Mouse (Mus musculus) brain, adult 2 months (tissue): ENCODE measurements around the gene Ift57.

Source experiments
- DNase-seq: peaks from one replicate; pipeline ENCODE4 v3.0.0; 2011; ENCODE audit warnings: low read depth, low spot score

Ift57 gene

DNA sequence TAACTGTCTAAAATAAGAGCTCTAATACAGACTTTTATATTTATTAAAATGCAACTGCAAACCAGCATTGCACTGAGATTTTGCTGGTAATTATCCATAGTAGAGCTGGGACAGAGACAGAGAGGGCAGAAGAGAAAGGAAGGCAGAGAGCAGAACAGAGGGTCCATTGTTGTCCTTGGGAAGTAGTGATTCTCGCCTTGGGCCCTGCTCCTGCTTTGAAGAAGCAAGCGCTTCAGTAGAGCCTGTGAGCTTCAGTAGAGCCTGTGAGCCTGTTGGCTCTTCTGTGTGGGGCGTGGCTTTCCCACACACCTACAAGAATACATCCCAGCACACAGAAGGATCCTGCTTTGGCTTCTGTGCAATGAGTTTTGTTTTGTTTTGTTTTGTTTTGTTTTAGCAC lies 54.3 kb downstream of the Ift57 start:
- peak; percentile 61 for DNase-seq

DNA sequence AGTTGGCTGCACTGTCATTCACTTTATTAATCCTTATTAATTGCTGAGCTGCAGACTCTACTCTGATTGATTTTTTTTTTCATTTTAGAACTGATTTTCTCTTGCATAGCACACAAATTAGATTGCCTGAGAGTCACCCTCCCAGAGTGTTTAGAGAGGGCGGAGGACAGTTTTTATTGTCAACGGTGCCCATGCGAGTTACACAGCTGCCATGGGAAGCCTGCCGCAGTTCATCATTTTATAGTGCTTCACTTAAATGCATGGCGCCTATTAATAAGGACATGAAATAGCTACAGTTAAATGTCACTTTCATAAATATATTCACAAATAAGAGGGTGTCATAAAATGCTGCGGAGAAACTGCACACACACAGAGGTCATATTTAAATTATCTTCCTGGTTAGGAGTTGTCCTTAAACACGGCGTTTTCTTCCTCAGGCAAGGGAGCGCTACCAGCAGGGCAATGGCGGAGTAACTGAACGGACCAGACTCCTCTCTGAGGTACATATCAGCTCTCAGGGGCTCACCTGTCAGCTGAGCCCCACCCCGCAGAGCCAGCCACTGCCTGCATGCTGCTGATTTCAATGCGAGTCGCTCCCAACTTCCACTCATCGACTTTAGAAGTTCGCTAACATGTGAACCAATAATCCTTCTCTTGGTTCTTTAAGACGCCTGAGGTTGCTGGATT lies 61.6 kb downstream of the Ift57 start:
- no peak for DNase-seq

DNA sequence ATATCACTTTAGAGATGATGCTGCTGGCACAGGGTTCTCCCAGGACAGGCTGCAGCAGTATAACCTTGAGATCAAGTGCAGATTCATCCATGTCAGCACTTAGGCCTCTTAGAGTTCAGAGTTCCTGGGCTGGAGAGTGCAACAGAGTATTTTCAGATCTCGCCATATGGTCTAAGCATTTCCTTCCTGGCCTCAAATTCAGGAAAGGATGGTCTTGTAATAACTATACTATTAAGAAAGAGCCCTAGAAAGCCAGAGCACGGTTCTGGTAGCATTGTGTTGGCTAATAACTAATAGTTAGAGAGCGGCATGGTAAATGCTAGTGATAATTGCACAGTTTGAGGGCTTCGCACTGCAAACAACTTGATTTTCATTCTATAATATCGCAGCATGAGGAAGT lies 62.9 kb downstream of the Ift57 start:
- DNase-seq: no peak

DNA sequence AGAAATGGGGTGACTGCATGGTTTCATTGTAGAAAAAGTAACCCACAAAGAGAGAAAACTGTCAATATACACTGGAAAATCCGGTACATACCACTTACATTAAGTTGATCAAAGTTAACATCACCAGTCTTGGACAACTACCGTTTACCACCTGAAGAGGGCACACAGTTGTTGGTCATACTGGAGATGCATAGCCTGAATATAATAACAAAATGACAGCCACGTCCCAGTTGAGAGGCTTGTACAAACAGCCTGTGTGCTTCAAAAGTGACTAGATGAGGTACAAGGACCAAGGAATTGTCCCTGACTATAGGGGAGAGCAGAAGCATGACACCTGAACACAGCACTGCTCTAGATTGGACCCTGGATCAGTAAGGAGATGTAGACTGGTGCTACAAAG lies 67.3 kb downstream of the Ift57 start:
- DNase-seq: peak; percentile 46

DNA sequence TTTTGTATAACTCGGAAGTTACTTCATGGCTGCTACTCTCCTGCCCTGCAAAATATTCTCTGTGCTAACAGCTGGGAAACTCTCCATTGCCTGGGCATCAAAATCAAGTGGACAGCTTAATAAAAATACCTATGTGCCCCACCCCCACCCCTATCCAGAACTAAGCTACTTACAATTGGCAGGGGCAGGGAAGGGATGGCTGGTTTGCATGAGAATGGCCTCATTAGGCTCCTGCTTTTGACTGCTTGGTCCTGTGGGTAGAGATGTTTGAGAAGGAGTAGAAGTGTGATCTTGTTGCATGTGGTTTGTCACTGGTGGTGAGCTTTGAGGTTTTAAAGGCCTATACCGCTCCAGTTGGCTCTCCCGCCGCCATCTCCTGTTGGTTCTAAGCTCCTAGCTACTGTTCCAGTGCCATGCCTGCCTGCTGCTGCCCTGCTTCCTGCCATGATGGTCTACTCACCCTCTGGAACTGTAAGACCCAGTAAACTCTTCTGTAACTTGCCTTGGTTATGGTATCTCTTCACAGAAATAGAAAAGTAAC lies 69.5 kb downstream of the Ift57 start:
- no peak for DNase-seq

DNA sequence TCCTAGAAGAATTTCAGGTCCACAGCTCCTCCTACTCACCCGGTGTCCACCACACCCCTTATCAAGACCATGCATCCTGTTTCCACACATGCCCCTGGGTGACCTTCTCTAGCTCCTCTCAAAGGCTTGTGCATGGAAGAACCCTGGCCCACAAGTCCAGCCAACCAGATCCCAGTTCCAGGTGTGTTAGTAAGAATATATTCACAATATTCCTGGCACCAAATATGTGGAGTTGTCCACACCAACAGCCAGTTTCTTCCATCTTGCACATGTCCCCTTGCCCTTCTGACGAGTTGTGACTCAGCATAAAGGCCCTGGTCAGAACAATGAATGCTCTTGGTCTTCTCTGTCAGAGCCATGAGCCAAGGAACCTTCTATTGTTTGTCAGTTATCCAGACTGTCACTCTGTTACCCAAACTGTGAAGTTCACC lies 70.8 kb downstream of the Ift57 start:
- DNase-seq: no peak

DNA sequence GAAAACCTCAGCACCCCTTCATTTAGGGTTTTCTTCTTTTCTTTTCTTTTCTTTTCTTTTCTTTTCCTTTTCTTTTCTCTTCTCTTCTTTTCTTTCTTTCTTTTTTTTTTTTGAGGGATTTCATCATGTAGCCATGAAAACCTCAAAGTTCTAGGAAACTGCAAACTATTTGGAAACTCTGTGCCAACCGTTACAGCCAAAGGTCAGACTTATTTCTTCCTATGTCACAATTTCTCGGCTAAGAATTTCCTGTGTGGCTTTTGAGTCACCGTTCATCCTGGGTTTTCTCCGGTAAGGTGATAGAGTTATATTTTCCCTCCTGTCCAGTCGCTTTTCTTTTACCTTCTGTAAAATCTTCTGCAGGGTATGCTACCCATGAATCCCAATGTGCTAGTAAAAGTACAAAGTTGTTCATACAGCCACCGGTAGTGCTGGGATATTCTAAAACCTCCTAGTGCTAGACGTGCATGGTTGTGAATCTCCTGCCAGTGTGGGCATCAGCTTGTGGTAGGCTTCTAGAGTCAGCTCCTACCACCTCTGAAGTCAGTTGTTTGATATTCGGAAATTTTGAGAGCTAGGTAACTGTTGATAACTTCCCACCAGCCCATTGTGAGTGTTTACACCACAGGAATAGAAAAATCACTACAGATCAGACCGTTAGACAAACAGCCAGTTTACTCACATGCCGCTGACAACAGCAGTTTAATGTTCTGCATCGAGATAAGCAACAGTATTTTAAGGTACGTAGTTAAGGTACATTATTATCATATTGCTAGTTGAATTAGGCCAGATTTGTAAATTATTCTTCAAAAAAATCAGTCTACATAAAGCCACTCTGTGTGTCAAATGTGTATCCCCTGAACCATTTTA lies 71.5 kb downstream of the Ift57 start:
- no peak for DNase-seq

DNA sequence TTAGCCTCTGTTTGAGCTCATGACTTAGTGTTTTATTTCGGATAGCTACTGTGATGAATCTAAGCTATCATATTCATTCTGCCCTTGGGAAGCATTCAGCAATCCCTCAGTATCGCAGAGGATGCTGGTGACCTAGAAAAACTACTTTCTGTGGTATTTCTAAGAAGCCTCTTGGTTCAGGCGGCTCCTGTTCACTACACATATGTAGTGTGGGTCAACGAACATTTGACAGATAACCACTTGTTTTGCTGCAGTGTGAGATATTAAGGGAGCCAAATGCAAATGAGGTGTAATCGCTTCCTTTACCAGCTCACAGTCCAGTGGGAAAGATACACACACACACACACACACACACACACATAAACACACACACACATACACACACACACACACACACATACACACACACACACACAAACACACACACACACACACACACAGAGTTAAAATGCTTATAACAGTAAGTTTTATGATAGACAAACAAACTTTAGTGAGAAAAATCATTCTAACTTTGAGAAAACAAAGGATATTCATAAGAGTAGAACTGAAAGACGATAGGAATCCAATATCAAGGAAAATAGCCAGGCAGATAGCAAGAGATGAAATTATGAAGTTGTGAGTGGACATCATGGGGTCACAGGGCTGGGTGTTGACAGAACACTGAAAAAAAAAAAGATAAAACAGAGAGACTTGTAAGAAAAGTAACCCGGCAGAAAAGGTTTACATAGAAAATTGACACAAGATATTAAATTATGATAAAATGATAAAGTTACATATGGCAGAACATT lies 72.8 kb downstream of the Ift57 start:
- no peak for DNase-seq

DNA sequence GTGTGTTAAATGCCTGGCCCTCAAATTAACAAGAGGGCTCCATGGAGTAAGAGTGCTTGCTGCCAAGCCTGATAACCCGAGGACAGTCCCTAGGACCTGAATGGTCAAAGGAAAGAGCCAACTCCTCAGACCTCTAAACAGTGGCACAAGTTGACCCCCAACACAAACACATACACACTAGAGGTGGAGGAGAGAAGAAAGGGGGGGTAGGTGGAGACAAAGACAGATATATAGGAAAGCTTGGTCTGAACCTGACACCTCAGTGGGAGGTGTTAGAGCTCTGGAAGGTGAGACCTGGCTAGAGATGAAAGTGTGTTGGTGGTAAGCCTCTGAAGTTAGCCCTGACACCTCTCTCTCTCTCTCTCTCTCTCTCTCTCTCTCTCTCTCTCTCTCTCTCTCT lies 73.5 kb downstream of the Ift57 start:
- DNase-seq: no peak

DNA sequence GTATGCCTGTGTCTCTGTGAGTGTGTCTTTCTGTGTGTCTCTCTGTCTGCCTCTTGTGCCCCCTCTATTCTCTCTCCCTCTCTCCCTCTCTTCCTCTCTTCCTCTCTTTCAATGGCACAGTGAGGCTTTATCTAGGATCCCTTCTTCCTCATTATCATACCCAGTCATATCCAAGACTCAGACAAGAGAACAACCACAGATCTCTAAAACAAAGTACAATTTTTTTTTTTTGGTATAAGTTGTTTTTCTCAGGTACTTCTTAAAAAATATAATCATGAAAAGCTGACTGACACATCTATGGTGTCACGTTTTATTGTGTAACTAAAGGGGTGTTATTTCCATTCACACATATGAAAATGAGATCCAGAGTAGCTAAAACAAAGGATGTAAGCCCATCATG lies 74.0 kb downstream of the Ift57 start:
- DNase-seq: no peak

DNA sequence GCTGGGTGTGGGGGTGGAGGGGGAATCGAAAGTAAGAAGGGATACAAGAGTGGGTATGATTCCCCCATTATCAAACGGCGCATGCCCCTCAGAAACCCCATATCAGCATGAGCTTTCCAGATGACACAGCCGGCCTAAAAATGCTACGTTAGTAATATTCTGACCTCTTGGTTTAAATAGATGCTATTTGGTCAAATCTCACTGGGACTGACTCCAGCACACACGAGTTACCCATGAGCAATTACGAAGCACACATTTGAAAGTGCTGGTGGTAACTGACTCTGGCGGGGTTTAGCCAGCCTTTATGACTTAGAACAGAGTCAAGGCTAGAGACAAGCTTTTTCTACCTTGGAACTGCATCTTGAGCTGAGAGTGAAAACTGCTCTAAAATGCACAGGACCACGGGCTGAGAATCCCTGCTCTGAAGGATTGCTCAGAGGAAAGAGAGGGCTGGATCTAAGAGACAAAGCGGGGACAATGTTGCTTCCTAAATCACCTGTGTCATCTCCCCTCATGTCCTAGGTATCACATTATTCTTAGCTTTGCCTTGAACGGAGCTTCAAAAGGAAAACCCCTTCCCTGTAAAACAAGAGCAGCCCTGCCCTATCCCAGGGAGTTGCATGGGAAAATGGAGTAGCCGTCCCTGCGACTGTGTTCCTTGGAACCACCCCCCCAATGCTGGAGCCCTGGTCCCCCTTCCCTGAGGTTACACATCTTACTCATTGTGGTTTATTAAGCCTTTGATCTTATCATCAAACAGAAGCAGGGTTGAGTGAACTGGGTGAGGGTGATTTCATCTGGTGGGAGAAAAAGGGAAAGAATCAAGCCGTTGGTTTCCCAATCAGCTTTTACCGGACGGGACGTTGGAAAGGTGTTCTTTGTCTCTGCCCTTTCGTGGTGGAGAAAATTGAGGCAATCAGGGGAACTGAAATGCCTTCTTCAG lies 75.3 kb downstream of the Ift57 start:
- no peak for DNase-seq

DNA sequence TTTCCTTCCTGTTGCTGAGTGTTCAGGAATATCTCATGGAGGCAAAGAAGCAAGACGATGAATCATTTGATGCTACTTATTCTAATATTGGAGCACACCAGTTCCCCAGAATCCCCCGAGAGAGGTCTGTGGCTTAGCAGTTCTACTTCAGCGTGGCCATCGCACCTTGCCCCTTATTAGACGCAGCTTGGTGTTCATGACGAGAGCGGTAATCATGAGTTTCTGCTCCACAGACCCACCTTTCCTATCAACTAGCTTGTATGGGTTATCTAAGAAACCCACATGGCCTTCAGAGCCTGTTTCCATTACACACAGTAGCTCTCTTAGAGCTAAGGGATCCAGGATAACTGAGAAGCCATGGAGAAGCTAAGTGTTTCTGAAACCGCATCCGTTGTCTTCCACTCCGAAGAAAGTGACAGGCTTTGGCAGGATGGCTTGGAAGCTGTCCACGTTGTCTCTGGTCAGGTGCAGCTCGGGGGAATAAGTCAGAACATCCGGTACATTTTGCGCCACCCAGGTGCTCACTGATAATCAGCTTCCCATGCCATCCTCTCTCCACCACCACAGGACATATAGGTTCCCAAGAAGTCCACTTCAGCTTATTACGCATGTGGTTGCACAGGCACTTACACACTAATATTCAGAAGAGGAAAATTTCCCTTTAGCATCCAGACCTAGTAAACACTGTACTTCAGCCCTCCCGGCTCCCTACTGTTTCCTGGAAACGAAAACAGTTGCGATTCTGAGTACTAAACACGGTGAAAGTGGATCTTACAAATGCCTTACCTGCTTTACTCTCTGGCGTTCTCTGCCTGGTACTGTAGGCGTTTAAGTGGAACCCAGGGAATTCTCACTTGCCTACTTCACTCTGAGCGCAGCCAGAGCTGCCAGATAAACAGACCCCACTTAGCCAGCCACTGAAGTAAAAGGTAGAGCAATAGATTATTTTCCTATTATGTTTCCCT lies 76.3 kb downstream of the Ift57 start:
- DNase-seq: peak; percentile 58

DNA sequence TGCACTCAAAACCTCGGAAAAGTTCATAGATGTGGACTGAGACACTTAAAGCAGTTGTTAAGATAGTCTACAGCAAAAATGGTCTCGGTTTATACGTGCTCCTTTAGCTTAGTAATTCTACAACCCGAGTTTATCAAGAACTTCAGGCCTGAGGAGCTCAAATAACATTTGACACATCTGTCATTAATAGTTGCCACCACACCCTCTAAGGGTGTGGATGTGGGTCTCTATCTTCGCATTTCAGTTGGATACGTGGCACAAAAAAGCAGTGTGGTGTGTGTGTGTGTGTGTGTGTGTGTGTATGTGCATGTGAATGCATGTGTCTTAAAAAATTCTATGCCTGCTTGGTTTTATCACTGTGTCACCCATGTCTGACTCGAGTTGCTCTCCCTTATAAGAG lies 77.9 kb downstream of the Ift57 start:
- no peak for DNase-seq

DNA sequence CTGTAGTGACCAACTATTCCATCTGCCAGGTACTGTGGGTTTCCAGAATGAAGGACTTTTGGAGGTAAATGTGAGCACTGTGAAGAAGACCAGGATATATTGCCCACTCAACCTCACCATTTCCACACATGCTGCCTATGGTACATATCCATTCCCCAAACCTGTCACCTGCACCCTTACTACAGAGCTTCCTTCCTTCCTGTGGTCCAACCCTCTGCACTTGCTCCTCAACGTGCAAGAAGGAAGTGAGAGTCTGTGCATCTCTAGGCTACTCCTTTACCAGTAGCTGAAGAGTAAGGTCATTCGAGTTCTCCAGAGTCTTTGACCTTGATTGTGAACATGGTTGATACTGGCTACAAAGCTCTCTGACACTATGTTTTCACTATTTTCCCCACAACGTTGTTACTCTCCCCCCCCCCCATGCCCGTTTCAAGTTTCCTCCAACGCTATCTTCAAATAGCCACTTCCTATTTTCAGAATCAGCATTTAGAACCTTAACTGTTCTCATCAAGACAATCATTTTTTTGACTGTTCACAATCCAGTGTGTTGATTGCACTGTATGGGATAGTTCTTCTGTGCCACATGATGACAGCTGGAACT lies 82.6 kb downstream of the Ift57 start:
- no peak for DNase-seq

DNA sequence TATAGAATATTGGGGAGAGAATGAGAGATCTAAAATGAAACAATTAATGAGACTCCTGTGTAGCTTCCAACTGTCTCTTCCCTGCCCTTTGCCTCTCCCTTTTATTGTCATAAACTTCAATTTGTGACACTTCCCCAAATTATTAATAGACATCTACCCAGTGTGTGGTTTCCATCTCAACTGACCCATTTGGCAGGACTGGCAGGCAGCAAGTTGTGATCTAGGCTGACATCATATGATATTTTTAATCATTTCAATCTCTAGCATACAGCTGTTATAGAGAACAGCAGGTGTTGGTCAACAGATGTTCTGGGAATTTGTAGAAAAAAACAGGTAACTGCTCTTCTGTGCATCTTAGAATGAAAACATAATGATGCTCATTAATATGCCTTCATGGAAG lies 84.3 kb downstream of the Ift57 start:
- DNase-seq: no peak

DNA sequence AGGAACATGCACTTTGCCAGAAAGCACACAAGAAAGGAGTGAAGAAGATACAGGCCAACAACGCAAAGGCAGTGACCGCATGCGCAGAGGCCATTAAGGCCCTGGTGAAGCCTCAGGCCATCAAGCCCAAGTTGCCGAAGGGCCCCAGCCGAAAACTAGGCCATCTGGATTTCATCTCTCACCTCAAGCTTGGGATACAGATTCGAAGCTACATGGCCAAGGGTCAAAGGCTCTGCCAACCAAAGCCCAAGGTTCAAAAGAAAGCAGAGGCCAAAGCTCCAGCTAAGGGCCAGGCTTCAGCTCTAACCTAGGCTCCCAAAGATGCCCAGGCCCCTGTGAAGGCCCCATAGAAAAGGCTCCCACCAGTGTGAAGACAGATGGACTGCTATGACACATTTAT lies 87.1 kb downstream of the Ift57 start:
- no peak for DNase-seq

DNA sequence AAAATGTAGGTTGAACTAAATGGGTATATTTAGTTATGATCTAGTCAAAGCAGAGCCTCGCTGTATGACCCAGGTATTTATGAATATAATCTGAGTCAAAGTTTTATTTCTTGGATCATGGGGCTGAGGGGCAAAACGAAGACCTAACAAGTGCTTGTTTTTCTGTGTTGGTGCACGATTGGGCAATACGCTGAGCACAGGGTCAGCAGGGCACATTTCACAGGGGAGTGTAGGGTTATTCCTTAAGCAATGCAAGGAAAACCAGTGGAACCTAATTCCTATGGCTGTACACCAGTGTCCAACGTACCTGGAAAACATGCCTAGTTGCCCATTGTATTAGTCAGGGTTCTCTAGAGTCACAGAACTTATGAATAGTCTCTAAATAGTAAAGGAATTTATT lies 88.7 kb downstream of the Ift57 start:
- DNase-seq: no peak

DNA sequence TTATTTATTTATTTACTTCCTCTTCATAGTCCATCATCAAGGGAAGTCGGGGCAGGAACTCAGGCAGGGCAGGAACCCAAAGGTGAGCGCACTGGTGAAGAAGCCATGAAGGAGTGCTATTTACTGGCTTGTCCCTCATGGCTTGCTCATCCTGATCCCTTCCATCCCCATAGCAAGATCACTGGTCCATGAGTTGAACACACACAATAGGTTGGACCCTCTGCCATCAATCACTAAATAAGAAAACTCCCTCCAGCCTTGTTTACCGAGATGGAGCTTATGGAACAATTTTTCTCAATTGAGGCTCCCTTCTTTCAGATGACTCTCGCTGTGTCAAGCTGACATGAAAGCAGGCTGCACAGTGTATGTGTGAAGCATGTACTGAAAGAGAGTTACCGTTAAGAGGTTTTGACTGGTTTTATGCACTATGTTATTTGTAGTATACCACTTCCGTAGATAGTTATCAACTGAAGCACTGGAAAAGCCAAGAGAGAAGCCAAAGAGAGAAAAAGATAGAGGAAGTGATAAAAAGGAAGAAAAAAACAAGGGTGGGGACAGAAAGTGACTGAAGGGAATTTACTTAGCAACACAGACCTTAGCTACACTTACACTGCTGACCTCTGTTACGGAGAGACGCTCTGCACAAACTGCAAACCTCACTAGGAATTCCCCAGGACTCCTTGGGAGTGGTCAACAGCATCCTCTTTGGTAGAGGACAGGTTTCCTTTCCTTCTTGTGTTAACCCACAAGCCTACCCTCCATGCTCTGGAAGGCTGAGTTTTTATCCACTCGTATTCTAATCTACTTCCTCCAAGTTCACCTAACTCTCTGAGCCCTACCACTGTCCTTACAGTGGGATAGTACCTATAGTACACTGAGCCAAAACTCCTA lies 91.8 kb downstream of the Ift57 start:
- no peak for DNase-seq
